Mouse (Mus musculus) common myeloid progenitor, adult 5-6 weeks (primary cell): ENCODE results near the gene Inpp5f. TPM values are rescaled to one million over a fixed set of nuclear protein-coding genes. Genes with fewer than 3 reads are reported as not detected.
"Not testable (repeated sequence)": the region's sequence is repeated elsewhere in the genome, so short reads cannot be mapped to it uniquely, and the experiment has no call there.

ENCODE experiments used
- ATAC-seq: replicated peaks from 2 replicates; pipeline ENCODE4 v1.8.0; 2016; ENCODE audit warnings: low read depth, mild to moderate bottlenecking, moderate TSS enrichment, inconsistent platforms; ENCODE audit not compliant: poor library complexity, severe bottlenecking
- total RNA-seq: library from RNA; stranded (forward); fragments of 200-1000, 187-1606 nt; gene quantifications from 2 replicates; pipeline ENCODE4 v1.2.3, GENCODE M21; 2017

Gene Inpp5f
- total RNA-seq: 10.2 and 11.9 TPM in 2 replicates

GRCm38 (mm10) chr7:128610897-128611798 lies at the start of gene Inpp5f:
TSS of gene Inpp5f (plus strand) at chr7:128611328.
- ATAC-seq: peak; percentile 99

DNA sequence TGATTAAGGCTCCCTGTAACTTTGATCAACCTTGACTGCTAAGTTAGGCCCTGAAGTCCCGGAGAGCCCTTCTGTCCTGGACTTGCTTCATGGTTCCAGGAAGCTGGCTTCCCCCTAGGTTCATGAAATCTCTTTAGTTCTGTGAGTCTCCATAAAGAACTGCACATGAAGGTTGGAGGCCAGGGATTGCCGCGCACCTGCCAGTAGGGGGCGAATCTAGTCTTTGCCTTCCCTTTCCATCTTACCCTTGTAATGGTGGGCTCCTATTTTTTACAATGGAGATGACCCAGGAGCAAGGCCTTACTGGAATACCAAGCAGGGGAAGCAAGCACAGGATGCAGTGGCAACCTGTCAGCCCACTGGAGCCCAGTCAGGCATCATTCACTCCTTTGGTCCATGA lies 47.8 kb upstream of the Inpp5f start:
- peak; percentile 66; the same call in 1 of the 2 replicates for ATAC-seq

- no peak for ATAC-seq
Measured at GRCm38 (mm10) chr7:128566311-128566710, 44.8 kb upstream of the Inpp5f start.

DNA sequence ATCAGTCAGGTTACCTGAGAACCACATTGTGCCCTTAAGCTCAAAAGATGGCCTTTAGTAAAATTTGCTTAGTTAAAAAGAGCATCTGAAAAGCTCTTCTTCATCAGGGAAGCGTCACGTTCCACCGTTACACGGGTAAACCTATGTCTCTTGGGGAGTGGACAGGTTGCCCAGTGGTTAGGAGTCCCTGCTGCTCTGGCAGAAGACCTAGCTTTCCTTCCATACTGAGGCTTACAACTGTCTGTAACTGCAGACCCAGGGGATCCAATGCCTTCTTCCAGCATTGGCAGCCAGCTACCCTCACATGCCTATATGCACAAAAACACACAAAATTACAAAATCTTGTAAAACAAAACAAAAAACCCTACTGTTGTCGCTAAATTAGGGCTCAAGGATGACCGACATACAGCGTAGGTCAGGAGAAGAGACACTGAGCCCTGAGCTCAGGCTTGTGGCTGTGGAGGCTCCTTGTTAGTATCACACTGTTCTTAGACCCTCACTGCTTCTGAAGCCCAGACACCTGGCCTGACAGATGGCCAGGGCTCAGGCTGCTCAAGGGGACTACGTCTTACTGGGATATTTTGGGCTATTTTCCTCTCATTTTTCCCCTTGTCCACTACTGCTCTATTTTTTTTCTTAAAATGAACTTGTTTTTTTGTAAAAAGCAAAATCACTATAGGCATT lies 43.4 kb upstream of the Inpp5f start:
- no peak for ATAC-seq

DNA sequence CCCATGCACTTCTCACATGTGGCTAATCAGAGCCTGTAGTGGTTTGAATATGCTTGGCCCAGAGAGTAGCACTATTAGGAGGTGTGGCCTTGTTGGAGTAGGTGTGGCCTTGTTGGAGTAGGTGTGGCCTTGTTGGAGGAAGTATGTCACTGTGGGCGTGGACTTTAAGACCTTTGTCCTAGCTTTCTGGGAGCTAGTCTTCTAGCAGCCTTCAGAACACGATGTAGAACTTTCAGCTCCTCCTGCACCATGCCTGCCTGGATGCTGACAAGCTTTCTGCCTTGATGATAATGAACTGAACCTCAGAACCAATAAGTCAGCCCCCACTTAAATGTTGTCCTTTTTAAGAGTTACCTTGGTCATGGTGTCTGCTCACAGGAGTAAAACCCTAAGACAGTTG lies 41.7 kb upstream of the Inpp5f start:
- ATAC-seq: not testable (repeated sequence)

DNA sequence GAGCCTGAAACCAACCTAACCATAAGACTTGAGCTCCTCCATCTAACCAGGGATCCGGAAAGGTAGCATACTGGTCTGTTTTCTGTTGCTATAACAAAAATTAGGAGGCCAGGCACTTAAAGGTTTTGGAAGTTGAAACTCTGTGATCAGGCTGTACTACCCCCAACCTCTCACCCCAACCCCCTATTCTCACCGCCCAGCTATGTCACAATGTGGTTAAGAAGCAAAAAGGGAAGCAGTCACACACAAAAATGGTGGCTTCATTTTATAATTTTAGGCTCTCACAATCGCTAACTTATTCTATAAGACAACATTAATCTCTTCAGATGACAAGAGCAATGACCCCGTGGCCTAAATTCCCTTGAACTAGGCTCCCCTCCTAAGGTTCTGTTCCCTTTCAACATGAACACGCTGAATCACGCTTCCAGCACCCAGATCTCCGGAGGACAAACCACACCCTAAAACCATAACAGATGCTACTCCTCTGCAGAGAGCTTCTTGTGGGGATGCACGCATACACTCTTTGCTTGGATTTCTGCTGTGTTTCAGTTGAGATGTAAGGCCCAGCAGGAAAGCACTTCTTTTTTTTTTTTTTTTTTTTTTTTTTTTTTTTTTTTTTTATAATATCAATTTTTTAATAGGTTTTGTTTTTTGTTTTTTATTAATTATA lies 41.0 kb upstream of the Inpp5f start:
- peak; percentile 81 for ATAC-seq

DNA sequence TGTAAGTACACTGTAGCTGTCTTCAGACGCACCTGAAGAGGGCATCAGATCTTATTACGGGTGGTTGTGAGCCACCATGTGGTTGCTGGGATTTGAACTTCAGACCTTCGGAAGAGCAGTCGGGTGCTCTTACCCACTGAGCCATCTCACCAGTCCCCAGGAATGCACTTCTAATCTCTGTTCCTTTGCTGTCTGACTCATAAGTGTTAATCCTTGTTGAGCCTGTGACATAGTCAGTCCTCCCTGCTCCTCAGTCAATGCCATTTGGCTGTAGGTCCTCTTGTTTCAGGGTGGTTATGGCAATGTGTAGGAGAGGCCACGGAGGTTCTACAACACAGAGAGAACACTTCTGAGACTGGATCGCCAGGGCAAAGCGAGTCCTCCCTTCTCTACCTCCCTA lies 40.5 kb upstream of the Inpp5f start:
- not testable (repeated sequence) for ATAC-seq

- ATAC-seq: no peak
Measured at GRCm38 (mm10) chr7:128572030-128572429, 39.1 kb upstream of the Inpp5f start.

DNA sequence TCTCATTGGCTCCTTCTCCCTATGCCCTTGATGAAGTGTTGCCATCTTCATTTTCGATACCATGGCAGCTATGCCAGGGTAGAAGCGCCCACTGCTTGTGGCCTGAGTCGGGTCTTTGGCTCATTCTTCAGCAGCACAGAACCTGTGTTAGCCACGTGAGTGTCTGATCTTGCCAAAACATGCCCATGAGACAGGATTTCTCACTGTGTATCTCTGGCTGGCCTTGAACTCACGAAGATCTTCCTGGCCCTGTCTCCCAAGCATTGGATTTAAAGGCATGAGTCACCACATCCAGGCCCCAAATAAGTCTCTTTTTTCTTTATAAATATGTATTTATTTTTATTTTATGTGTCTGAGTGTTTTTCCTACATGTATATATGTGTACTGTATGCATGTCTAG lies 35.9 kb upstream of the Inpp5f start:
- ATAC-seq: no peak

GRCm38 (mm10) chr7:128575794-128576193 lies 35.3 kb upstream of the Inpp5f start:
- ATAC-seq: no peak

DNA sequence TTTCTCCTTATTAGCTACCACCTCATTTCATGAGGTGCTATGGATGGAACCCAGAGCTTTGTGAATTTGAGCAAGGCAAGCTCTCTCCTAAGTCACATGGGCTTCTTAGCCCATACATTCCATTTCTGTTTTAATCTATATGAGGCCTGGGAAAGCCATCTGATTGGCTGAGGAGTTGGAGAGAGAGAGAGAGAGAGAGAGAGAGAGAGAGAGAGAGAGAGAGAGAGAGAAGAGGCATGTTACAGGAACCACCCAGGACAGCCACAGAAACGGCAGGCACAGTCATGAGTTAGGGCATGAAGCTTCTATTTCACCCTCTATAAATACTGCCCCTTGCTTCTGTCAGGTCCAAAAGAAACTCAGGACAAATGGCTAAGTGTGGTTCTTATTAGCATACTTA lies 33.5 kb upstream of the Inpp5f start:
- no peak for ATAC-seq

GRCm38 (mm10) chr7:128578199-128578945 lies 32.8 kb upstream of the Inpp5f start:
- no peak for ATAC-seq

- ATAC-seq: no peak
Measured at GRCm38 (mm10) chr7:128579381-128579780, 31.7 kb upstream of the Inpp5f start.

DNA sequence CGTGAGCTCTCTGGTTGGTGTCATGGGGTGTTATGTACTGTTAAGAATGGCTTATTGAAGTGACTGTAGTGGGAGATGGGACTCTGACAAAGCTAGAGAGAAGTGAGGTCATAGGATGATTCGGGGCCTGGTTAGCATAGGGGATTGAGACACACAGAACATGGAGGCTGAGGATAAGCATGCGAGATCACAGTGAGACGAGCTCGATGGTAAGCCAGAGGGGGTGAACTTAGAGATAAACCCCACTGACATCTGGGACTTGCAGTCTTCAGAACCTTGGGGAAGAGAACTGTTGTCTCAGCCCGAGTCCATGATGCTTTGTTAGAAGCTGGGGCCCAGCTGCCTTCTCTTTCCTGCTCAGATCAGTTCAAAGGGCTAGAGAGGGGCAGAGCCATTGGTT lies 30.8 kb upstream of the Inpp5f start:
- no peak for ATAC-seq

DNA sequence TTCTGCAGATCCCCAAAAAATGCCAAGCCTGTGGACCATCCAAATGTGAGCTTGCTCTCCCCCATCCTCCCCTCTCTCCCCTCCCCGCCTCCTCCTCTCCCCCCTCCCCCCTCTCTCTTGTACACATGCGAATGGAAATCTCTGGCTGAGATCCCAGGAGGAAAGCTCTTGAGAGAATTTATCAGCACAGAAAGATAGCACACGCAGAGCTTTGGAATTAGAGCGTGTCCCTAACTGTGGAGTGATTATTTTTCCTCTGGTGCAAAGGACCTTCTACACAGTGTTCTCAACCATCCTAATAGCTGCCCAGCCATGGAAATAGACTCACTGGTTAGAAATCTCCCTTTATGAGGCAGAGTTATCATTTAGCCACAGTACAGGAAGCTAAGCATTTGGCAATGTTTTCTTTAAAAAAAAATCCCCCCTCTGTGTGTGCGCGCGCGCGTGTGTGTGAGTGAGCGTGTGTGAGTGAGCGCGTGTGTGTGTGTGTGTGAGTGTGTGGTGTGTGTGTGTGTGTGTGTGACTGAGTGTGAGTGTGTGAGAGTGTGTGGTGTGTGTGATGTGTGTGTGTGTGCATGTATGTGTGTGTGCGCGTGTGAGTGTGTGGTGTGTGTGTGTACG lies 29.2 kb upstream of the Inpp5f start:
- ATAC-seq: peak; percentile 34; the same call in 1 of the 2 replicates

DNA sequence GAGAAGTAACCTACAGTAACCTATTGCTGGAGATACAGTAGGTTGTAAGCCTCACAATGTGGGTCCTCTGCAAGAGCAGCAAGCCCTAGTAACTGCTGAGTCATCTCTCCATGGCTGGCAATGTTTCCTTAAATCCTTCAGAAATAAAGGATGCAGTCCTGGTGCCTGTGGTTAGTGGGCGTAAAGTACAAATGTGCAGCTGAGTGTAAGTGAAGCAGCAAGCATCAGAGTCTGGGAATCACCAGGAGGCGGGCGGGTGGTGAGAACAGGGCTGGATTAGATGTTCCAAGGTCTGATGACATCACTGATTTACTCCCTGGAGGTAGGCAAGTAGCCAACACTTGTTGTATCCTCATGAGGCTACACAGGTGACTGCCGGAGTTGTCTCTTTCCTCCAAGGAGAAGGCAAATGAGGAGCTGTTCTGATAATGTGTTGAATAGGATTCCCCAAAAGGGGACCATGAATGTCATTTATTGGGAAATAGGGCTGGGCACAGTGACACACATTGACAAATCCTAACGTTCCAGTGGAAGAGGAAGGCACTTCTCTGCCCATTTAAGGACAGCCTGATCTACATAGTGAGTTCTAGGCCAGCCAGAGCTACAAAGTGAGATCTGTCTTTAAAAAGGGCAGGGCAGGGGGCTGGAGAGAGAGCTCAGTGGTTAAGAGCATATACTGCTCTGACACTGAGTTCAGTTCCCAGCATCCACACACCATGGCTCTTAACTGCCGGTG lies 27.7 kb upstream of the Inpp5f start:
- ATAC-seq: peak; percentile 26; the same call in 1 of the 2 replicates

GRCm38 (mm10) chr7:128587334-128587933 lies 23.7 kb upstream of the Inpp5f start:
- ATAC-seq: peak; percentile 54

DNA sequence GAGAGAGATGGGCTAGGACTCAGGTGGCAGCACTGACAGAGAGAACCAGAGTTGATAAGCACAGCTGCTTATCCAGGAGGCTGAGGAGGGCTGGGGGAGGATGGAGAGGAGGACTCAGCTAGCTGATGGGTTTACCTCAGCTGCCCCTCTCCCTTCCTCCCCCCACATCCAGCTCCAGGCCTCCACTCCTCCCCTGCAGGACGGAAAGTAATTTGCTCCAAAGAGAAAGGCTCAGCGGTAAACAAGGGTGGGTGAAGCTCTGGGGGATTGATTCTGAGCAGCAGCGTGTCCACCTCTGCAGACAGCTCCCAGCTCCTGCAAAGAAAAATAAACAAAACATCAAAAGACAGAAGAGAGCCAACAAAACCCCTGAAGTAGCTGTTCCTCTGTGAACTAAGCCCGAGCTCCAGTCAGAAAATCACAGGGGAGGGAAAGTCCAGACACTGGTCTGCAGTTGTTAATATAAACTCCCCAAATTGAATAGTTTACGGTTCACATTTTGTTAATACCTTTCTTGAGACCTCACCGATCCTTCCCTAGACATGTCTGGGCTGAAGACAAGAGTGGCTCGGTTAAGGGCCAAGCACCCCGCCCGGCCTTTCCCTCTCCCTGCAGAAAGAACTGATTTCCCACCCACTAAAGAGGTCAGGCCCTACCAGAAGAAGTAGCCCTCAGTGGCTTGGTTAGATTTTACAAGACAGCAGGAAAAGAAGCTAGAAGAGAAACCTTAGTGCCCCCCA lies 19.6 kb upstream of the Inpp5f start:
- ATAC-seq: 0 out of 2 replicates have a peak, but pooled peaks have one; percentile 22
